Mouse (Mus musculus) liver, postnatal 0 days (tissue): ENCODE data around the gene Osbpl8.

Source experiments
- CTCF ChIP-seq: sonication (generic); IDR thresholded peaks from 2 replicates; pipeline ENCODE4 v1.5.1; 2016; ENCODE audit warnings: antibody characterized with exemption, low read depth
- EP300 ChIP-seq: IDR thresholded peaks from 2 replicates; pipeline ENCODE4 v1.6.1; 2016; ENCODE audit warnings: antibody characterized with exemption, low read depth, mild to moderate bottlenecking

GRCm38 (mm10) chr10:111185574-111186269, 21.2 kb downstream of the Osbpl8 start:
- peak; percentile 19; the same call in 1 of the 2 replicates for TF ChIP-seq CTCF
- TF ChIP-seq EP300: no peak
